Mouse (Mus musculus): ENCODE measurements at regions not wholly inside any gene's neighbourhood (a gene's known extent, or its start where the extent isn't known, plus 50 kb on each side); places are given as distances from the start of the nearest gene placed in this dataset.

DNA sequence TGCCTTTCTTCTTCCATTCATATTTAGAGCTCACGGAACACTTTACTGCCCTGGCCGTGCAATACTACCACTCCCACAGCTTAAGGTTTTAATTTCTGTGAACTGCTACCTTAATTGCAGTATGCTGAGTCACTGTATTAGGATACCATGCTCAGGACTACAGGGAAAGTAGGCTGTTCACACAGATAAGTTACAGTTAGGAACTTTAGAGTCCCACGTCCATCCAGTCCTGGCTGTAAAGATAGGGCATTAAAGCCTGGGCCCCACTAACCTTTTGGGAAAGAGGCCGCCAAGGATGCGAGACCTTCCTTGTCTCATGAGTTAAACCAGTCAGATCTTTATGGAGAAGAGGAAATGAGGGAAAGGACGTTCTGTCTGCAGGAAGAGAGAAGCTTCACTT is 574.6 kb downstream of the Stpg2 start:
- DNase-seq (ENCODE audit: low read depth, low spot score): no peak

DNA sequence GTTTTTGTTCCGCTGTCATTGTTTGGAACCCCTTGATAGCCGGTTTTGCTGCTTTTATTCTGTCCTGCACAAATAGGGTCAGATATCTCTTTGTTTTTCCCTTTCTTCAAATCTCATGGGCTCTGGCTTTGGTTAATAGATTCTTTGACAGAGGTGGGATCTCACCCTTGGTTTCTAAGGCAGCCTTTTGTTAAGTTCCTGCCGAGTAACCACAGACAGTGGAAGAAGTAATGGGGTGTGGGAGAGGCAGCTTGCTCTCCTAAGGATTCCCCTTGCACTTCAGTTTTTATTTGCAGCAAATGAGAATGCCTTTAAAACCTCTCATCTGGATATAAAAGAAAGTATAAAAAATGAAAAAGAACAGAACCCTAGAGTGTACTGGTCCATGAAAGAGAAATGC is 577.9 kb downstream of the Stpg2 start:
- no peak for DNase-seq (ENCODE audit: low read depth, low spot score)

DNA sequence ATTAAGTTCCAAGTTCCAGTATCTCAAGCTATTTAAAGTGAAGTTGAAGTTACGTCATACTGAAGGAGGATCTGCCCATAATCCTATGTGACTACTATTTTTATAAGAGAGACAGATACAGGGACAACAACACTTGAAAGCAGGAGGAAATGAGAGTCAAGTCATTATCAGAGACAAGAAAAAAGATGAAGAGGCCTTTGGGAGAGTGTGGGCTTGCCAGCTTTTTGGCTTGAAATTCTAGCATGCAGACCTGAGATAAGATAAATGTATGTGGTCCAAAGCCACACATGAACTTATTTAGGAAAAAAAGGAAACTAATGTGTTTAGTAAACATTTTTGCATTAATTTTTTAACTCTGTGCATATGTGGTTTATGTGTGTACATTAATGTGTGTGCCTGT is 581.0 kb downstream of the Stpg2 start:
- DNase-seq (ENCODE audit: low read depth, low spot score): no peak

DNA sequence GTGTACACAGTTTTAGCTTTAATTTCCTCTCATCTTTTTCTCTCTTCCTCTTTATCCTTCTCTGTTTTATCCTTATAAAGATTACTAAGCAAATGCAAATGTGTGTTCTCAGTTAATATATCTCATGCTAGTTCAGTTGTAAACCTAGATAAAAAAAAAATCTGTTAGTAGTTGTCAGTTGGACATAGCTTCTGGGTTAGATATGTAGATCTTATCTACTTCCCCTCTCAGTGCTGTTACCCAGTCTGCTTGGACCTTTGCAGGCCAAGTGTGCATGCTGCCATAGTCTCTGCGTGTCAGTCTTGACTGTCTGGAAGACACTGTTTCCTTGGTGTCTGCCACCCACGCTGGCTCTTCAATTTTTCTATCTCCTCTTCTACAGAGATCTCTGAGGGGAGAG is 583.4 kb downstream of the Stpg2 start:
- no peak for DNase-seq (ENCODE audit: low read depth, low spot score)

DNA sequence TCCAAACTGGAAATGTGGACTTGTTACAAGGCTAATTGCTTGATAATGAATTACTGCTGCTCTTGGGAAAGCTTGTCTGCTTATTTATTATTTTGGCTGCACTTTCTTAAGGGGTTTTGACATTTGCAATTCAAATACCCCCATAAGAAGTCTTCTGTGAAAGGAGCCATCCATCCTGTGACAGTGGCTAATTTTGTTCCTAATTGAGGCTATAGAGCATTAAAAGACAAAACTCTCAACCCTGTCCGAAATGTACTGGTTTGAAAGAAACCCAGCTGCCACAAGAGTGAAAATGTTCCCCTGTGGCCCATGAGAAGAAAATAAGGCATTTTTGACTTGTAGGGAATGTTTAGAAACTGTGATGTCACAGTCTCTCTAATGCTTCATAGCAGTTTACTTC is 591.2 kb downstream of the Stpg2 start:
- DNase-seq (ENCODE audit: low read depth, low spot score): no peak

DNA sequence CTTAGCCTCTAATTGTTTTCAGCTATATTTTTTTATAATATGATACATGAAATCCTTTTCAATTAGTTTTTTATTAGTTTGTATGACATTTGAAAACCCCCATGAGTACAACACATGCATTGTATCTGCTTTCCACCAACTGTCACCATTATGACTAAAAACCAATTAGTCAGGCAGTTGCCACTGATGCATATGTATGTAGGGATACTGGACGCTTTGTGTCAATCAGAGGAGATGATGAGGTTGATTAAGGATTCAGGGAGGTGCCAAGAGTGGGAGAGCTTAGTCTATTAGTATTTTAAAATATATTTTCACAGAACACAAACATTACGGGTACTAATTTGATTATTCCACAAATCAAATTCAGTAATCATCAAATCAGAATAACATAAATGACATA is 593.6 kb downstream of the Stpg2 start:
- no peak for DNase-seq (ENCODE audit: low read depth, low spot score)

DNA sequence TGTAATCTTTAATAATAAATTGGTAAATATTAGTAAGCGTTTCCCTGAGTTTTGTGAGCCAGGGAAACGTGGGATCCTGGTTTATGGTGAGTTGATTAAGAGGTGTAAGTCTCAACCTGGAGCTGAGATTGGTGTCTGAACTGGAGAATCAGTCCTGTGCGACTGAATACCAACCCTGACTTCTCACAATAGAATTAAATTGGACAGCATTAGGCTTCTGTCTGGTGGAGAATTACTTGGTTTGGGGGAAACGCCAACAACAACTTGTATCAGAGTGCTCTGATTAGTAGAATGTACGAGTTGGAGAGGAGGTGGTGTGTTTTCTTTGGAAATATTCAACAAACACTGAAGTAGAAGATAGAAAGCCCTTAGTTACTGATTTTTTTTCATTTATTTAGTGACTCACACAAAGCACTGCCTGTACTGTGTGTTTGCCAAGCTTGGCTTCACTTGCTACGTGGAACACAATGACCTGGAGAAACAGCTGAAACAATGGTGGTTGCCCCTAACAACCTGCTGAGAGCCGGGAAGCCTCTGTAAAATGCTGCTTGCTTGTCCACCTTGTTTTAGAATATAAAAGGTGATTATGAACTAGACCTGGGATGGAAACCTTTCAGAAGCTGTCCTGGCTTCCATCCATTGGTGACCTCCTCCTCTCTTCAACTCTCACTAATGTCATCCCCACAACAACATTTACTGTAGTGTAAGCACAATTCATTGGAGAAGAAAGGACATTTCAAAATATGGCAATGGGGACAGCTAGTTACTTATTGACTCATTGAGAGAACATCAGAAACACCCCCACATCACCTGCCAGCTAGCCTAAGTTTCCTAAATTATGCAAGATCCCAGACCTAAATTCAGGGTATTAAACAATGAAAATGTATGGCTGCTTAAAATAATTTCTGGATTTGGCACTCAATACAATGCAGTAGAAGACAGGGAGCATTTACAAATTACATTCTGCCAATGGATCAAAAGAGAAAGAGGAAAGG is 597.5 kb downstream of the Stpg2 start:
- DNase-seq (ENCODE audit: low read depth, low spot score): peak; percentile 55

DNA sequence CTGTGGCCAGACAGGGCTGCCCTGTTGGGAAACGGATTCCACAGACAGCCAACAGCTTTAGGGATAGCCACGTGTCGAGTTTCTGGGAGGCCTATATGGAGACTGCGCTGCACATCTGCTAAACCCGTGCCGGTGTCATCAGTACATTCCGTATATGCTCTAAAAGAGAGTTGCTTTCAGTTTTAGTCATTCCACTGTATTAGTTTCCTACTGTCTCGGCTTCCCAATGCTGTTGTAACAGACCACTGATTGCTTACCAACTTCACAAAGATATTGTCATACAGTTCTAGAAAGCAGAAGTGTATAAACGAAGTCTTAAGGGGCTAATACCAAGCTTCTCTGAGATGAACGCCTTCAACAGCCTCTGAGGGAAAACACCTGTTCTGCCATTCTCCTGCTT is 622.5 kb downstream of the Stpg2 start:
- no peak for DNase-seq (ENCODE audit: low read depth, low spot score)

DNA sequence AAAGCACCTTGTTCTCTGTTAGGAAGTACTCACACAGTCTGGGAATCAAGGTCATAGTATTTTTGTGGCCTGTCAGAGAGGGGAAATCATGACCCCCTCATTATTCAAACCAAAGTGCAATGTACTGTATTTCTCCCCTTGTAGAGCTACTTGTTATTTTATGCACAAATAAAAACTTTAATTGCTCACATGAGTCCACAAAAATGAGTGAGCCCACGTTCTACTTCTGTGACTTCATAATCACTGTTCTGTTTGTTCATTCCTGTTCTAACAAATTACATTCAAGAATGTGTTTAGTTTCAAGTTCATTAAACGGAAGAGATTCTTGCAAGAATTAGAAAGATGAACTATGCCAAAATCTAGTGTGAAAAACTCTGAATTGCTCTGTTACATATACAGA is 623.1 kb downstream of the Stpg2 start:
- DNase-seq (ENCODE audit: low read depth, low spot score): no peak

DNA sequence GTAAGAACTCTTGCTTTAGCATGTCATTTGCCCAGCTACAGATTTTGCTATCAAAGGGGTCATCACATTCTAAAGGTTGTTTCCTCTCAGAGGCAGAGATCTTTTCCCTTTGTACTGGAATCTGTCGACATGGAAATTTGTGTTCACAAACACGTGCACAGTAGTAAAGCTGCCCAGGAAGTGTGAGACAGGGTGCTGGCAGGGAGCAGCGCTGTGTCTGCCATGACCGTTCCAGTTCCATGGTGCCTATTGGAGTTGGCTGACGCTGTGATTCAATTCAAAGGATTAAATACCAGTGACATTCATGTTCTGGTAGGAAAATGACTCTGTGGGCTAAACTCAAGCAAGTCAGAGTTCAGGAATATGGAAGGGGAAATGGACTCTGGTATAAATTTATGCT is 627.1 kb downstream of the Stpg2 start:
- no peak for DNase-seq (ENCODE audit: low read depth, low spot score)

DNA sequence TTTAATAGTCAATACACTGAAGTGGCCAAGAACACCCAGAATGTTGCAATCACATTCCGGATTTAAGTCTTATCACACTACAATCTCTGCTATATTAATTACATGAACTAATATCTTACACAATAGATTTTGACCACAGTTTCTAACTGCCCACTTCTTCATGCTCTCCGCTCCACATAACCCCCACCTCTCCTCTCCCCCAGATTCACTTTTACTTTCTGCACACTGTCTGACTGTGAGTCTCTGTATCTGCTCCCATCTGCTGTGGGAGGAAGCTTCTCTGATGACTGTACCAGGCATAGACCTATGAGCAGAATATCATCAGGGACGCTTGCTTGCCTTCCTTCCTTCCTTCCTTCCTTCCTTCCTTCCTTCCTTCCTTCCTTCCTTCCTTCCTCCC is 636.5 kb downstream of the Stpg2 start:
- DNase-seq (ENCODE audit: low read depth, low spot score): no peak

DNA sequence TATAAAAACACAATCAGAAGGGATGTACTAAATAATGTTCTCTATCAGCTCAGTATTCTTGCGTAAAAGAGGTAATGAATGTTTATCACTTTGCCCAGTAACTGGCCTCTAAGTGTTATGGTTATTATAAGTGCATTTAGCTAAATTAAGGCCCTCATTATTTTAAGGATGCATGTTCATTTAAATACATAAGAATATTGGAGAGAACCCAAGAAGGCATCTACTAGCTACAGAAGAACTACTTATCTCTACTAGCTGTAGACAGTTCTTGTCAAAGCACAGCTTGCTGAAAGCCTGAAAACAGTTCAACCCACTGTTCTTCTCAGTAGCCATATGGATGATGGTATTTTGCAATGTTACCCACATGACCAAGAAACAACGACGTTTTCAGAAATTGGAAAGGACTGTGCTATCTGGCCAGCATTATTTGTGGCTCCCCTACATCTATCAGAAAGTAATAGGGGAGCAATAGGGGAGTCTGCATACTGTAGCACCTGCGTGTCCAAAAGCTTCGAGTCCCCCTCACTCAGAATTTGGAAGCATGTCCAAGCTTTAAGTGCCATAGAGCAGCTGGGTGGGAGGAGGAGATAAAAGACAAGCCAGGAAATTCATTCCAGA is 637.6 kb downstream of the Stpg2 start:
- DNase-seq (ENCODE audit: low read depth, low spot score): peak; percentile 37

DNA sequence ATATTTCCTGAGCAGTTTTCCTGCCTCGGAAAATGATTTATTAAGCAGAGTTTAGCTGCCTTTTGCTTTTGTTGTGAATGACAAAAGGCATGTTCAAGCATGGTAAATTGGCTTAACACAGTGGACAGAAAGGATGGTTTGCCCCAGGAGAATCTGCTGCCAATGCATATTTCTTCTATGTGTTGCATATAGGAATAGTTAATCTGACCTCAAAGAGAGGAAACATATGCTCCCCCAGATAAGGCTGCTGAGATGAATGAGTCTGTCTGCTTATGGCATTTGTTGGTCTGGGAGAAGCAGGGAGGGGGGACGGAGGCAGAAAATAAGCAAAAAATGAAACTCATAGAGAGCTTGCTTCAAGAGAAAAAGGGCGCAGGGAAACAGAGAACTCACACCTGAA is 638.9 kb downstream of the Stpg2 start:
- DNase-seq (ENCODE audit: low read depth, low spot score): no peak

DNA sequence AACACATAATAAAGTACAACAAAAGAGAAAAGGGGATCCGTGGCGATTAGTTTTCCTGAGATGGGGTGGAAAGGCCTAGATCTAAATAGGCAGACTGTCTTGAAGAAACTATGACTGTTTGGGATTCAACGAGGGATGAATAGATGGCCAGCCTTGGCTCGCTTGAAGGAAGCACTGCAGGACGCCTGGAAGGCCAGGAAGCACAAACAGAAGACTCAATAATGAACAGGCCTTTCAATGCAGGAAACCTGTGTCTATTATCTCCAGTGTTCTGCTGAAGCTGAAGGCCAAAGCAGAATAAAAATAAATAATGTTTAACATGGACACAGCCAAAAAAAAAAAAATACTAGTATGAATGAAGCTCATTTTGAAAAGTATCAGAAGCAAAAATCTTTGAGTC is 642.3 kb downstream of the Stpg2 start:
- DNase-seq (ENCODE audit: low read depth, low spot score): peak; percentile 82

DNA sequence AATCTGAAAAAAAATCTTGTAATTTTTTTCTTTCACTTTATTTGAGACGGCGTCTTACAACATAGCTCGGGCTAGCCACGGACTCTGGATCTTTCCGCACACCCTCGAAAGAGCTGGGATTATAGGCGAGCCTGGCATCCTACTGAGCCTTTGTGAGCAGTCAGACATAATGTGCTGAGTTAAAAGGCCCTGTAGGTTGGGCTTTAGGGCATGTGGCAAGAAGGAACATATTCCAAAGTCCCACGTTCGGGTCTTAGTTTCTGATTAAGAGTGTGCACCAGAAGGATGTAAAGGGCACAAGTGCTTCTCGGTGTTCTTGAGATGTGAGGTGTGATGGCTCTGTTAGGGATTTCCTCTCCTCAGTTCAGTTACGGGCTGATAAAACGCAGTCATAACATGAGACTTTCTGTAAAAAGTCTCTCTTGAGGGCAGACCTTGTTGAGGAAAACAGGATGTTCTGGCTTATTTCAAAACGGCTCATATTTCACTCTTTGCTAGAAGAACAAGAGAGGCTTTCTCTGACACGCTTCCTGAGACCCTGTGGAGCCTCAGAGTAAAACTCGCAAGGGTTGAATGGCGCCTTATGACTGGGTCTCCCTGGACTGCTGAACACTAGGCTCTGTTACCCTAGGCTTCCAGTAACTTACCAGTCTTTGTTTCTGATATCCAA is 654.6 kb downstream of the Stpg2 start:
- DNase-seq (ENCODE audit: low read depth, low spot score): no peak

DNA sequence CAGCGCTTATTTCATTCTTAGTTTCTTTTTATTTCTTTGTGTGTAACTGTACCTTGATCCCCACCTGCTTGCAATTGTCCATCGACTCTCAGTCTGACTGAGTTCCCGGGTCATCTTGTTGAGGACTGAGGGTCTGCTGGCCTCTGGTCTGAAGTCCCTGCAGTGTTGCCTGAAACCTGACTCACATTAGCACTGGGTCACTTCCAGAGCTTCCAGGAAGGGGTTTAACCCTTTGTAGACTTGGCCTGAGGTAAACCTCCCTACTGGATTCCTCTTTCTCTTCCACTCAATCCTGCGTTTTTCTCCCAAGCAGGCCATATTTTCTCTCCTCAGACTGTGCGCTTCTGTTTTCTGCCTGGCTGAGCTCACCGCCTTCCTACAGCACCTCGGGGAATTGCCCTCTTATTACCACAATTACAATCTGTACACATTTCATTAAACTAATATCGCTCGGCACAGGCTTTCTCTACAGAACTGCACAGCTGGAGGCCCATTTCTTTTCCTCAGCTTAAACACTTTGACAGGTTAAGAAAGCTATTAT is 655.4 kb downstream of the Stpg2 start:
- DNase-seq (ENCODE audit: low read depth, low spot score): peak; percentile 26

DNA sequence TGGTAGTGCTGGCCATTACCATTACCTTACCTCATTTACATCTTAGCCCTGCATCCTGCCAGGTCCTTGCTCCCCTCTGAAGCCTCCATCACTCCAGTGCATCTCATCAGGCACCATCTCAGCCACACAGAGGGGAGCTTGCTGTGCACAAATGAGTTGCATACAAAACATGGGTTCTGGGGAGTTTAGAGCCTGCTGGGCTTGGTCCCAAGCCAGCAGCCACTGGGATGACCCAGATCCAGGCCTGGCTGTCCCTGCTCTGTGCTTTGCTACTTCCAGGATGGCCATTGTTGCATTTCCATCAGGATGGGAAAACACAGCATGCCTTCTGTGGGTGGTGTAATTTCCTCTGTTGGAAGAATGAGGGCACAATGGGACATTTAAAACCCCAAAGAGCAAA is 660.8 kb downstream of the Stpg2 start:
- DNase-seq (ENCODE audit: low read depth, low spot score): peak; percentile 90

DNA sequence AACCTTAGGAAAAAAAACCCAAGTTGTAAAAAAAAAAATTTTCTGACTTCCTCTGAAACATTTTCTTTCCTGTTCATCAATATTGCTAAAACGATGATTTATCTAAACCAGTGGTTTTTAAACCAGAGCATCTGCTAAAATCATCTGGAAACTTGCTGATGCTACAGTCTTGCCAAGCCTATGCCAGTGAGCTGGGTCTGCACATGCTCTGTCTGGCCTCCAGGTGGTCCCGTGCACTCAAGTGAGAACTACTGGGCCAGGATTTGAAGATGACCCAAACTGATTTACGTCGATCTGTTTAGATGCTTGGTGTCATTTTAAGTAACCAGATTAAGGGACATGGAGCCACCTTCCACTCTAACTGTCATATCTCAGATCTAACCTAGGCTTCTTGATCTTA is 661.5 kb downstream of the Stpg2 start:
- DNase-seq (ENCODE audit: low read depth, low spot score): no peak

DNA sequence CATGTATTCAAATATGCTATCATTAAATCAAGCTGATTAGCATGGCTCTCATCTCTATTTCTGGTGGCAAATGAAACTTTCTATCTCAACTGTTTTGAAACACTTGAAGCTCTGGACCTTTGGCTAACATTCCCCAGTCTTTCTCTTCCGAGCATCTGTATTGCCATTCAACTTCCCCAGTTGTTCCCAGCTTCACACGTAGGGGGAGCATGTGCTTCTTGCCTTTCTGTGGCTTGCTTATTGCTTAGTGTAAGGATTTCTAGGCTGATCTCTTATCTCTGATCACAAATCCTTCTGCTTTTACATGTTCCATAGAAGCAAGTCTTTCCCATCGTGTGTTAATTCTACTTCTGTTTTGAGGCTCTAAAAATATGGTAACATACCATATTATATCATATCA is 662.0 kb downstream of the Stpg2 start:
- DNase-seq (ENCODE audit: low read depth, low spot score): no peak

DNA sequence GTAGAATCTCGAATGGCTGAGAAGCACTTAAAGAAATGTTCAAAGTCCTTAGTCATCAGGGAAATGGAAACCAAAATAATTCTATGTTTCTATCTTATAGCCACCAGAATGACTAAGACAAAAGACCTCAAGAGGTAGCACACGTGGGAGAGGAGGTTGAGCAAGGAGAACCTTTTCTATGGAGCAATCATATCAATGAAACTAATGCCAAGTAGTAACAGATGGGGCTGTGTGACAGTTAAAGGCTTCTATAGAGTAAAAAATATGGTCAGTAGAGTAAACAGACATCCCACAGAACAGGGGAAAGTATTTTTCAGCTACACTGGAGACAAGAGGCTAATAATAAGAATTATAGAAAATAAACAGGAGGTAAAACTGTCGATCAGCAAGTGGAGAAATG is 664.3 kb downstream of the Stpg2 start:
- DNase-seq (ENCODE audit: low read depth, low spot score): peak; percentile 51

DNA sequence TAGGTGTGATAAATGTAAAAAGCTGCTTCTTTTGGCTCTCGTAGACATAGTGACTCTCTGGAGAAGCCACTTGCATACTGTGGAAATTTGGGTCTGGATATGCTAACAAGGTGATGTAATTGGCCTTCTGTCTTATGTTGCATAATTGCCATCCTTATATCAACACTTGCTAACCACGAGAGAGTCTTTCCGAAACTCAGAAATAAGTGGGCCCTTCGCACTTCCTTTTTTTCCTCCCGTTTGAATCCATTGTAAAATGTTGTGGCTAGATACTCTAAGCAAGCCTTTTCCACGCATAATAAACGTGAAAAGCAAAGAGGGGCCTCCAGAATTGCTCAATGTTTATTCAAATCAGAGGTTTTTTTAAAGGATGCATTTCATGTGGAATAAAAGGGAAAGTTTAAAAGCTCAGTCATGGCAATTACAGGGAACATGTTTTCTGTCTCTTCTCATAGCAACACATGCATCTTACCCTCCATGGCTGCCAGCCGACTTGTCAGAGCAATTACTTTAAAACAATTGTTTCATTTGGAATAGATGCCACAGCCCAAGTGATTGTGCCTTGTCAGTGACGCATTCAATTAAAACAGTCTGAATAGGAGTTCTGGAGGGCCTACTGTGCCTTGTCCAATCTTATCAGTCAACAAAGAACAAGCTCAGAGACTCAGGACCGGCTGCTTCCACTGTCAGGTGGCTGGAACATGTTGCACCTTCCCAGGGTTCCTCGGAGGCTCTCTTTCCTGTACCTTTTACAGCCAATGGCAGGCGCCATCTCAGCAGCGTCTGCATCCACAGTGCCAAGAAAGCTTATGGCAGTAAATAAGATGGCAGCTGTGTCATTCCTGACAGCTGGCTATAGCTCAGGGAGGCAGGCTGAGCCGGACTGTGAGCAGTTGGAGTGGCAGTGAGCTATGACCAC is 680.7 kb downstream of the Stpg2 start:
- DNase-seq (ENCODE audit: low read depth, low spot score): peak; percentile 97
